Mouse (Mus musculus) hindbrain, postnatal 0 days (tissue): ENCODE results near the gene Atp9a. TPM values are rescaled to one million over a fixed set of nuclear protein-coding genes. Genes with fewer than 3 reads are reported as not detected.

Experiments used
- ATAC-seq: fragments of 200-750 bp; cut with Nextera tagmentation; 2 replicates; pipeline ENCODE4 v1.8.0; 2017; ENCODE audit warnings: mild to moderate bottlenecking, moderate TSS enrichment, moderate library complexity
- DNase-seq: peaks from one replicate; pipeline ENCODE4 v3.0.0-alpha.2; 2015; ENCODE audit warnings: low spot score
- H3K27ac ChIP-seq: fragments of 300-500 bp; sonication (generic); 2 replicates; pipeline ENCODE4 v1.5.1; 2014; ENCODE audit warnings: mild to moderate bottlenecking
- H3K27me3 ChIP-seq: fragments of 300-500 bp; sonication (generic); 2 replicates; pipeline ENCODE4 v1.6.1; 2014; ENCODE audit warnings: low read length, mixed read lengths; ENCODE audit not compliant: insufficient read depth
- H3K36me3 ChIP-seq: fragments of 300-500 bp; sonication (generic); 2 replicates; pipeline ENCODE4 v1.6.1; 2014; ENCODE audit warnings: low read length, mixed read lengths; ENCODE audit not compliant: insufficient read depth
- H3K4me1 ChIP-seq: fragments of 300-500 bp; sonication (generic); 2 replicates; pipeline ENCODE4 v1.6.1; 2014; ENCODE audit warnings: antibody characterized with exemption, low read length, mixed read lengths; ENCODE audit not compliant: insufficient read depth
- H3K4me2 ChIP-seq: fragments of 300-500 bp; sonication (generic); 2 replicates; pipeline ENCODE4 v1.6.1; 2014; ENCODE audit warnings: low read depth, mild to moderate bottlenecking, low read length, moderate library complexity, mixed read lengths
- H3K4me3 ChIP-seq: fragments of 300-500 bp; sonication (generic); 2 replicates; pipeline ENCODE4 v1.5.1; 2014; ENCODE audit warnings: low read length
- H3K9ac ChIP-seq: fragments of 300-500 bp; sonication (generic); replicated peaks from 2 replicates; pipeline ENCODE4 v1.6.1; 2014; ENCODE audit warnings: mild to moderate bottlenecking, low read length, moderate library complexity, mixed read lengths
- H3K9me3 ChIP-seq: fragments of 300-500 bp; sonication (generic); 2 replicates; pipeline ENCODE4 v1.6.1; 2016; ENCODE audit warnings: low read length, mixed read lengths
- CTCF ChIP-seq: IDR thresholded peaks from 2 replicates; pipeline ENCODE4 v1.5.1; 2016; ENCODE audit warnings: antibody characterized with exemption, control low read depth, low read depth
- WGBS: fragments of 180-500 bp; shearing (Covaris S2); extraction: QIAGEN DNeasy Blood & Tissue Kit; methylation state at CpG from one replicate; pipeline ENCODE4 v1.1.7; 2014; 5-methylcytosine and 5-hydroxymethylcytosine counted together
- polyA plus RNA-seq: library from polyadenylated mRNA; unstranded; fragments of >200 nt; fragmentation: Nextera tagmentation; extraction: Ambion mirVana; gene quantifications from 2 replicates; pipeline ENCODE4 v1.2.1, GENCODE M21; 2015
- total RNA-seq: library from RNA; depleted of rRNA; stranded (reverse); fragments of >200 nt; gene quantifications from 2 replicates; pipeline ENCODE4 v1.2.3, GENCODE M21; 2014

Gene Atp9a
- total and polyA plus RNA-seq, 2 experiments from 2014 or later: 130 to 607 TPM

DNA sequence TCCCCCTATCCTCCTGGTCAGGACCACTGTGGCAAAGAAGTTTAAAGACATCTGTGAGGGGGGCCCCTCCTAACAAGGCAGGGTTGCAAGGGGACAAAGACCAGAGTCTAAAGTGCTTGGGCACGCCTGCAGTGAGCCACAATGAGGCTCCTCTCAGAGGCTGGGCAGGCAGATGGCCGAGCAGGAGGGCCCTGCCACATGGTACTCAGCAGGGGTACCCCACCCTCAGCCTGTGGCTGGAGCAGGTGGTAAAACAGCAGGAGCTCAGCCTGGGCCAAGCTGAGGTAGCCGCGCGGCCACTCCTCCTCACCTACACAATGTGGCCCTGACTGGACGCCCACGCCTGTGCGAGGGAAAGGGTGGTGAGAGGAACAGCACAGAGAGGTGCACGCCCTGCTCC lies 64.6 kb downstream of the Atp9a start:
- H3K4me2 ChIP-seq: no peak overlapping the region
- no peaks in the 10 kb centered on the region for H3K9me3 ChIP-seq
- H3K27ac ChIP-seq: peak overlapping the region; percentile 82
- WGBS: 36% methylated on average over 9 of the region's 9 CpGs
- peak; percentile 54 for ATAC-seq
- H3K36me3 ChIP-seq: peaks cover 34% of the 10 kb centered on the region
- H3K9ac ChIP-seq: no peak overlapping the region
- no peaks in the 10 kb centered on the region for H3K27me3 ChIP-seq
- H3K4me1 ChIP-seq: 0 out of 2 replicates have a peak, but pooled peaks cover 6% of the 10 kb centered on the region
- TF ChIP-seq CTCF: no peak
- DNase-seq: peak; percentile 74
- H3K4me3 ChIP-seq: no peak overlapping the region

DNA sequence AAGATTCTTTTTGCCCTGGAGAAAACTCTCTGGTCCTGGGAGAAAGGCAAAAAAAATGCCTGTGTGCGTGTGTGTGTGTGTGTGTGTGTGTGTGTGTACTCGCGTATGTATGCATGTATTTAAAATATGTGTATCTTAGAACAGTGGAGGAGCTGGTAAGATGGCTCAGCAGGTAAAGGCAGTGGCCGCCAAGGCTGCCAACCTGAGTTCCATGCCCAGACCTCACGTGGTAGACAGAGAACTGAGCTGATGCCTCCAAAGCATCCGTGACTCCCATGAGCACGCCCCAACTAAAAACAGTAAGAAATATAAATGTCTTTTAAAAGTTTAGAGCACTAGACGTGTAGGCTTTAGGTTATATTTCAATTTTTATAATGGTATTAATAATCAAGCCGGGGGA lies 70.5 kb downstream of the Atp9a start:
- no peak overlapping the region for H3K9ac ChIP-seq
- no peak overlapping the region for H3K4me2 ChIP-seq
- DNase-seq (no peak), ATAC-seq (no peak)
- H3K27ac ChIP-seq: no peak overlapping the region
- 92% methylated on average over 9 of the region's 9 CpGs for WGBS
- H3K9me3 ChIP-seq: no peaks in the 10 kb centered on the region
- no peaks in the 10 kb centered on the region for H3K4me1 ChIP-seq
- no peak for TF ChIP-seq CTCF
- H3K4me3 ChIP-seq: no peak overlapping the region
- H3K36me3 ChIP-seq: peaks cover 30% of the 10 kb centered on the region
- H3K27me3 ChIP-seq: no peaks in the 10 kb centered on the region

DNA sequence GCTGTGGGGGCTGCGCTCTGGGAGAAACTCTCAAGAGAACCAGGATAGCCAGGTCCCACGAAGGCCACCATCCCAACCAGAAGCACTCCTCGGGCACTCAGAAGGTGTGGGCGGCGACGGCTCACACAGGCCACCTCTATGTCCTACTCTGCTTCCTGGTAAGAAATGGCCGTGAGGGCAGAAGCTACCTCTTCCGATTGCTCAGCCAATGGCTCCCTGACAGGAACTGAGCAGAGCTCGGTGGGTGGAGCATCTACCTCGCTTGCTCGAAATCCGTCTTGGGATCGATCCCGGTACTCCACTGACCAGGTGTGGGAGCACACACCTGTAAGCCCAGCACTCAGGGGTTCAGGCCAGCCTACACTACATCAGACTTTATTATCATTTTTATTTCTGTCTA lies 72.0 kb downstream of the Atp9a start:
- TF ChIP-seq CTCF: no peak
- H3K36me3 ChIP-seq: peaks cover 25% of the 10 kb centered on the region
- no peaks in the 10 kb centered on the region for H3K4me1 ChIP-seq

DNA sequence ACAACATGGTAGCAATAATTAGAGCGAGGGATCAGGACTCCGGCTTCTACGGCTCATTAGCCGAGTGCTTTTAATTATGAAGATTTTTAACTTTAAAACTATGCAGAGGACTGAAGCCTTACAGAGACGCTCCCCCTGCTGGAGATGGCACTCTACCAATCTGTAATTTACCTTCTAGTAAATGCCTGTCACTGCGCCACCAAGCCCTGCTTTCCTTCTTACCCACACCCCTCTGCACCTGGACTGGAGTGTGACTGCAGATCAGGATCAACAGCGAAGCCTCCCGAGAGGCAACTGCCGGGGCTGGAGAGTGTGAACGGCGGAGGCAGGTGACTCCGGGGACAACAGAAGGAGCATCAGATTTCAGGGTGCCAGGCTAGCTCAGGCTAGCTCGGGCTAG lies 72.4 kb downstream of the Atp9a start:
- H3K4me1 ChIP-seq: no peaks in the 10 kb centered on the region
- WGBS: 74% methylated on average over 13 of the region's 13 CpGs
- H3K27me3 ChIP-seq: no peaks in the 10 kb centered on the region
- DNase-seq: no peak
- no peak overlapping the region for H3K4me3 ChIP-seq
- TF ChIP-seq CTCF: peak; percentile 28
- H3K27ac ChIP-seq: no peak overlapping the region
- H3K9me3 ChIP-seq: no peaks in the 10 kb centered on the region
- no peak for ATAC-seq
- H3K4me2 ChIP-seq: no peak overlapping the region
- peaks cover 20% of the 10 kb centered on the region for H3K36me3 ChIP-seq
- no peak overlapping the region for H3K9ac ChIP-seq

More for the DNA sequence above, 72.0 kb downstream of the Atp9a start:
- no peak overlapping the region for H3K4me3 ChIP-seq
- no peak overlapping the region for H3K9ac ChIP-seq
- H3K27ac ChIP-seq: no peak overlapping the region
- no peaks in the 10 kb centered on the region for H3K27me3 ChIP-seq
- WGBS: 84% methylated on average over 14 of the region's 14 CpGs
- no peak; the same call in 1 of the 2 replicates for ATAC-seq
- H3K9me3 ChIP-seq: no peaks in the 10 kb centered on the region
- DNase-seq: no peak
- H3K4me2 ChIP-seq: no peak overlapping the region

DNA sequence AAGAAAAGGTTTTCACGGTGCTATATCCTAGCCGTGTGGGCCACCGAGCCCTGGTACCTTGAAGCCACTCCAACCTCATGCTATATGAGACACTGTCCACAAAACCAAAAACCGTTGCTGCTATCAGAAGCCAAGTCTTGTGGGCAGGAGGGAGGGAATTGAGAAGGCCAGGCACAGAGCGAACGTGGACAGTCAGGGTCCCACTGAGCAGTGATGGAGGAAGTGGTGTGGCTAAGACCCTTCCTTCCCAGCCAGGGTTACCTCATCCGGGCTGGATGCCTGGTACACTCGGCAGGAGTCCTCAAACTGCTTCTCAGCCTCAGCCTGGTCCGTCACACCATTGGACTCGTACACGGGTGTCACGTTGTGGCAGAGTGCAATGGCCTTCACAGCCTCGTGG lies 74.5 kb downstream of the Atp9a start:
- H3K36me3 ChIP-seq: peaks cover 7% of the 10 kb centered on the region
- H3K9me3 ChIP-seq: no peaks in the 10 kb centered on the region
- no peak for DNase-seq
- WGBS: 81% methylated on average over 13 of the region's 13 CpGs
- no peak overlapping the region for H3K9ac ChIP-seq
- ATAC-seq: no peak
- H3K27ac ChIP-seq: no peak overlapping the region
- no peak overlapping the region for H3K4me3 ChIP-seq
- H3K4me1 ChIP-seq: no peaks in the 10 kb centered on the region
- TF ChIP-seq CTCF: no peak
- no peak overlapping the region for H3K4me2 ChIP-seq
- no peaks in the 10 kb centered on the region for H3K27me3 ChIP-seq

DNA sequence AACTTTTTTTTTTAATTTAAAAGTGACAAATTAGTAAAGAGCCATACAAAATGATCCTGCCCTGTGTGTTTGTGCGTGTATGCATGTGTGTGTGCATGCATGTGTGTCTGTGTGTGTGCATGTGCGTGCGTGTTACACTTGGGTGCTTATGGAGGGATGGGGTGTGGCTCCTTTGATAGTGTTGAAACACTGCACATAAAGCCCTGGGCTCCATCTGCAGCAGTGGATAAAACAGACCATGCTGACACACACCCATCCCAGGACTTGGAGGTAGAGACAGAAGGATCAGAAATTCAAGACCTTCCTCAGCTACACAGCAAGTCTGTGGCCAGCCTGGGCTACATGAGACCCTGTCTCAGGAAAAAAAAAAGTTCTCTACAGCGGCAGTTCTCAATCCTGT lies 76.5 kb downstream of the Atp9a start:
- no peak overlapping the region for H3K4me2 ChIP-seq
- no peaks in the 10 kb centered on the region for H3K9me3 ChIP-seq
- 97% methylated on average over 4 of the region's 4 CpGs for WGBS
- no peak for ATAC-seq
- no peaks in the 10 kb centered on the region for H3K4me1 ChIP-seq
- H3K9ac ChIP-seq: no peak overlapping the region
- H3K27me3 ChIP-seq: no peaks in the 10 kb centered on the region
- TF ChIP-seq CTCF: no peak
- no peak for DNase-seq
- H3K4me3 ChIP-seq: no peak overlapping the region
- H3K27ac ChIP-seq: no peak overlapping the region
- peaks cover 4% of the 10 kb centered on the region; the same call in 1 of the 2 replicates for H3K36me3 ChIP-seq

DNA sequence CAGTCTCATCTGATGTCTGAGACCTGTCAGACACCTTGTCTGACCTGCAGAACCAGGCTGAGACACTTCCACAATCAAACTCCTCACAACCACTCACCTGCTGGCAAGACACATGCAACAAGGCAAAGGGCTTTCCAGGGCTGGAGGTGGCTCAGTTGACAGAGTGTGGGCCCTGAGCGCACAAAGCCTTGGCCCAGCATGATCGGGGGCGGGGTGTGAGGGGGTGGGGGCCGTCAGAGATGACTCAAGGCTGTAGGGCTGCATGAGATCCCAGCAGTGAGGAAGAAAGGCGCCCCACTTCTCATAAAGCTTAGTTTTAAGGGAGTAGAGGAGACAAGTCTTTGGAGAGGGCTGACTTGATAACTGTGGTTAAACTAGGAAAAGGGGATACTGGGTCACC lies 78.5 kb downstream of the Atp9a start:
- no peak overlapping the region for H3K4me3 ChIP-seq
- WGBS: 74% methylated on average over 5 of the region's 5 CpGs
- H3K4me1 ChIP-seq: no peaks in the 10 kb centered on the region
- peaks cover 4% of the 10 kb centered on the region; the same call in 1 of the 2 replicates for H3K36me3 ChIP-seq
- no peaks in the 10 kb centered on the region for H3K9me3 ChIP-seq
- no peak for DNase-seq
- H3K9ac ChIP-seq: no peak overlapping the region
- no peak overlapping the region for H3K4me2 ChIP-seq
- ATAC-seq: no peak
- no peak overlapping the region for H3K27ac ChIP-seq
- no peaks in the 10 kb centered on the region for H3K27me3 ChIP-seq
- no peak for TF ChIP-seq CTCF
